In genomic region chr2:130291434-130291833, GRCm38 (mm10) we compare ENCODE assay signal across 9 mouse cellular contexts. TPM values are rescaled to one million over a fixed set of nuclear protein-coding genes. Genes with fewer than 3 reads are reported as not detected.
A peak's percentile ranks its signal among the peaks of the same experiment; 100 is the strongest.
DNase-seq lines count a peak whose midpoint lies in the region; ATAC-seq lines count a peak whose summit lies in the region.
"Had no signal": no experiment of that assay in that cellular context is flagged by ENCODE, and none has a peak within 500 bp of the region (broad histone marks: within the 10 kb centered on the region; RNA-seq: fewer than 3 reads in every experiment).

No protein-coding gene starts in this region.

- DNase-seq in 416B (ENCODE audit: low read depth), result peak; percentile 86
- peak; percentile 91 for DNase-seq in R1 (ENCODE audit: low read depth, low spot score)
- DNase-seq in cerebellum, postnatal 36 days, result peak; percentile 72 to 78
- DNase-seq in gastrocnemius, postnatal 14 days, result peak; percentile 49
- peak; percentile 70 for DNase-seq in kidney, adult 11 months
- peak; percentile 62 to 66 for DNase-seq in left cerebral cortex, postnatal 36 days (ENCODE audit: low spot score in 2 of 2)
- peak; percentile 73 for DNase-seq in testis, postnatal 10 days (ENCODE audit: low spot score)

- H3K4me3 ChIP-seq in midbrain, embryonic 16.5 days (ENCODE audit: low read depth, low read length), result no peak overlapping the region
- H3K4me3 ChIP-seq: embryonic facial prominence, embryonic 15.5 days had no signal

- H3K27ac ChIP-seq in midbrain, embryonic 16.5 days (ENCODE audit: low read length), result no peak overlapping the region
- H3K27ac ChIP-seq: embryonic facial prominence, embryonic 15.5 days had no signal

- peaks cover 13% of the 10 kb centered on the region for H3K4me1 ChIP-seq in midbrain, embryonic 16.5 days (ENCODE audit: control insufficient read depth, insufficient read depth, low read length)

- no peak overlapping the region for H3K9ac ChIP-seq in midbrain, embryonic 16.5 days (ENCODE audit: low read depth, low read length)
- H3K9ac ChIP-seq: embryonic facial prominence, embryonic 15.5 days had no signal

- H3K4me2 ChIP-seq in midbrain, embryonic 16.5 days (ENCODE audit: low read length), result peak overlapping the region; percentile 29
- H3K4me2 ChIP-seq: embryonic facial prominence, embryonic 15.5 days had no signal

- intact Hi-C loops in gastrocnemius, postnatal 14 days (cut with DNase I; ENCODE audit: low total_unique reads), result loop anchor here (5.0 kb wide), 1 partner anchor 121 kb away; no protein-coding TSS in a partner anchor
- intact Hi-C loops in left cerebral cortex, postnatal 36 days (cut with DNase I), result loop anchor here (10.0 kb wide), 1 partner anchor 273 kb away; the partner anchor contains the start of gene Mrps26

- no peaks in the 10 kb centered on the region for H3K9me3 ChIP-seq in midbrain, embryonic 16.5 days (replicated peaks; ENCODE audit: control insufficient read depth, low read length, poor library complexity, severe bottlenecking)
- H3K9me3 ChIP-seq: embryonic facial prominence, embryonic 15.5 days had no signal

- H3K36me3 ChIP-seq in midbrain, embryonic 16.5 days (ENCODE audit: control insufficient read depth, insufficient read depth, low read length), result no peaks in the 10 kb centered on the region
- H3K36me3 ChIP-seq: embryonic facial prominence, embryonic 15.5 days had no signal

- WGBS in midbrain, embryonic 16.5 days, result 20% methylated on average over 8 of the region's 8 CpGs

- peak; percentile 44 for ATAC-seq in midbrain, embryonic 16.5 days

- no peaks in the 10 kb centered on the region for H3K27me3 ChIP-seq in midbrain, embryonic 16.5 days (ENCODE audit: control insufficient read depth, insufficient read depth, low read depth, low read length)

RNA-seq across cellular contexts. Expression of gene Ebf4, which starts 3.5 kb away (rescaled TPM):
- total RNA-seq in gastrocnemius, postnatal 14 days (2021), result under 1 TPM; 0.66 to 0.73 TPM
- total RNA-seq in left cerebral cortex, postnatal 36 days (2021), result 10 to 100 TPM in 1 of 2 experiments, 1 to 10 TPM in 1; 8.3 to 10.5 TPM
- polyA plus RNA-seq in midbrain, embryonic 16.5 days (2015; fragmentation: Nextera tagmentation; extraction: Ambion mirVana), result 3.7 and 4.6 TPM in 2 replicates

RNA-seq across cellular contexts. Expression of gene Idh3b, which starts 7.1 kb away (rescaled TPM):
- 100 to 1,000 TPM; 402 to 460 TPM for total RNA-seq in gastrocnemius, postnatal 14 days (2021)
- 100 to 1,000 TPM; 278 to 289 TPM for total RNA-seq in left cerebral cortex, postnatal 36 days (2021)
- 170 and 186 TPM in 2 replicates for polyA plus RNA-seq in midbrain, embryonic 16.5 days (2015; fragmentation: Nextera tagmentation; extraction: Ambion mirVana)

RNA-seq across cellular contexts. Expression of gene Nop56, which starts 17.2 kb away (rescaled TPM):
- 10 to 100 TPM; 37.1 to 37.4 TPM for total RNA-seq in gastrocnemius, postnatal 14 days (2021)
- total RNA-seq in left cerebral cortex, postnatal 36 days (2021), result 100 to 1,000 TPM; 120 to 126 TPM
- 237 and 239 TPM in 2 replicates for polyA plus RNA-seq in midbrain, embryonic 16.5 days (2015; fragmentation: Nextera tagmentation; extraction: Ambion mirVana)

Comparison
In these comparisons a context has a peak if more than half of its experiments do, and no peak if none do; other contexts are left out.
1. RNA of gene Ebf4, which starts 3.5 kb away (total RNA-seq): 8.3 to 10.5 TPM in left cerebral cortex, postnatal 36 days; 0.66 to 0.73 TPM in gastrocnemius, postnatal 14 days; every median in the first group is over 4 times any median in the second.
2. Peak in every context shown above with its lines, with median percentiles within 50 percentile points of each other: DNase-seq.